Mouse (Mus musculus) frontal cortex, adult 2 months (tissue): ENCODE data around the gene Rad54l2. TPM values are rescaled to one million over a fixed set of nuclear protein-coding genes. Genes with fewer than 3 reads are reported as not detected.
A peak's percentile ranks its signal among the peaks of the same experiment; 100 is the strongest.

Source experiments
- DNase-seq, 2 experiments: peaks; one replicate each; pipeline ENCODE4 v3.0.0; 2022; ENCODE audit warnings: low spot score in 1 of 2; ENCODE audit errors: extremely low spot score in 1 of 2
- polyA plus RNA-seq: library from polyadenylated mRNA; depleted of rRNA; stranded (reverse); fragments of >200 nt; gene quantifications from 2 replicates; pipeline ENCODE4 v1.2.3, GENCODE M21; 2012

Gene Rad54l2
- polyA plus RNA-seq, 1 experiment, result 9.4 TPM

DNA sequence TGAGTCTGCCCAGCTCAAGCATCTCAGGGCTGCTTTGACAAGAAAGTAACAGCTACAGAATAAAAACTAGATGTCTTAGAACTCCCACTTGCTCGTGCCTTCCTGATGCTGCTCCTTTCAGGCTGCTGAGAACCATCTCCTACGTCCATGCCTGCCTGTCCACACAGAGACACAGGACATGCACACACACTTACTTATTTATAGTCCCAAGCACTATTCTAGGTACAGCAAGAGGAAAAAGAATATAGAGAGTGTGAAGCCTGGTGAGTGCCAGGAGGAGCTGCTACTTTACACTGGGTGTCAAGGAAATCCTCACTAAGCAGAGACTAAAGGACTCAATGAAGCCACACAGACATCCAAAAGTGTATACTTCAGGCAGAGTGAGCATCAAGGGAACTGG lies 34.7 kb downstream of the Rad54l2 start:
- peak; percentile 59 to 69 for DNase-seq

DNA sequence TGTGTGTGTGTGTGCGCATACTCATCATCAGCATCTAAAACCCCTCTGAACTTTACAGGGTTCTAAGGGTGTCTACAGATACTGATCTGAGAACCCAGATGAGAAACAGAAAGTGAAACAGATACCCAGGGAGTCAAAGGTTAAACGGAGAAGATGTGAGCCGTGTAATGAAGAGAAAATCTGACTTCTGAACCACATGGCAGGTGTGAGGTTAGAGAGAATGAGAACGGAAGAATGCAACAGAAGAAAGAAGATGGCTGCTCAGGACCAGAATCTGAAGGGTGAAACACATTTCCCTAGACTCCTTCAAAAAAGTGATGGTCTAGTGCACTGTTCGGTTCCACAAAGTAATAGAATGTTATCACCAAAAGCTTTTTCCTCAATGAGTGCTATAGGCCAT lies 36.9 kb downstream of the Rad54l2 start:
- no peak for DNase-seq

DNA sequence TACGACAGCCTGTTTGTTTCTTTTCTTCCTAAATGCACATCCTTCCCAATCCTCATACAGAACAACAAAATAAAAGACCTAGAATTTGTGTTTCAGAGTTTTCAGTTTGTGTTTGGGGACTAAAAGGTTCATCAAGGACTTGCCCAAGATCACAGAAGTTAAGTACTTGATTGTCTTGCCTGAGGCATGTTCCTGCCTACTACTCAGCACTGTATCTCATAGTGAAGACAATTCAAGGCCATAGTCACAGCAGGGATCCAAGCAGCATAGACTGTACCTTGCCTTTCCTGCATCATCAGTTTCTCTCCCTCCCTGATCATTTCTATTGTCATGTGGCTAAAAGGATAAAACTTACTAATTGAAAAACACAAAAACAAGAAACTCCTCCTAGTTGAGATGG lies 49.0 kb downstream of the Rad54l2 start:
- DNase-seq, result no peak

DNA sequence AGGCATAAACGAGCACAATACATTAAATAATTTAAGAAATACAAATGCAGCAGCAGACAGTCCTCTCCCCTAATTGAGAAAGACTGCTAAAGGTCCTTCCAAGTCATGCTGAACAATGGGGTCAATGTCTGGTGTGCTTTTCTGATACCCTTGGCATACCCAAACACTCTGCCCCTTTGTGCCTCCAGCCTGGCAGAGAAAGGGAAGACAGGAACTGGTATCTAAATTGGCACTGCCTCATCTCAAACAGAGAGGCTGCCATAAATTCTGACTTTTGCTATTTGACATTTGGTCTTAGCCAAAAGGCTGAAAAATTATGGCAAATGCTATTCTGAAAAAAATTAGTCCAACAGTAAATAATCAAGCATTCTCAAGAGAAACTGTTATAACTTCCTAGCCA lies 49.9 kb downstream of the Rad54l2 start:
- no peak for DNase-seq

DNA sequence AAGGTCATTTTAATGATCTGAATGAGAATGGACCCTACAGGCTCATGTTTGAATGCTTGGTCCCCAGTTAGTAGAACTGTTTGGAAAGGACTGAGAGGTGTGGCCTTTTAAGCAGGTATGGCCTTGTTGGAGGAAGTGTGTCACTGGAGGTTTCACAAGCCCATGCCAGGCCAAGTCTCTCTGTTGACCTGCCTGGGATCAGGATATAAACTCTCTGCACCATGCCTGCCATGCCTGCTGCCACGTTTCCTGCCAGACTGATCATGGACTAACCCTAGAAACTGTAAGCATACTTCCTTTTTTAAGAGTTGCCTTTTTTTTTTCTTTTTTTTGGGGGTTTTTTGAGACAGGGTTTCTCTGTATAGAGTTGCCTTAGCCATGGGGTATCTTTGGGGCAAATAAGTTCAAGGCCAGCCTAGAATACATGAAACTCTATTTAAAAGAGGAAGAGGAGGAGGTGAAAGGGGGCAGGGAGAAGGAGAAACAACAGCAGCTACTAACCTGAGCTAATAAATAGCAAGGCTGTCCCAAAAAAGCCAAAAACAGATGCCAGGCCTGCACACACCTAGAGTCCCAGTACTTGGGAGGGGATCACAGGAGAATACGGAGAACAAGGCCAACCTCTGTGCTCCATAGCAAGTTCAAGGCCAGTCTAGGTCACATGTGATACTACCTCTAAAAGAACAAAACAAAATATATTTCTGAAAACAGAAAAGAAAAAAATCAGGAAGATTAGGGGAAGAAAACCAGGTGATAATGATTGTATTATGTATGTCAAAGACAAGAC lies 50.6 kb downstream of the Rad54l2 start:
- DNase-seq, result no peak

DNA sequence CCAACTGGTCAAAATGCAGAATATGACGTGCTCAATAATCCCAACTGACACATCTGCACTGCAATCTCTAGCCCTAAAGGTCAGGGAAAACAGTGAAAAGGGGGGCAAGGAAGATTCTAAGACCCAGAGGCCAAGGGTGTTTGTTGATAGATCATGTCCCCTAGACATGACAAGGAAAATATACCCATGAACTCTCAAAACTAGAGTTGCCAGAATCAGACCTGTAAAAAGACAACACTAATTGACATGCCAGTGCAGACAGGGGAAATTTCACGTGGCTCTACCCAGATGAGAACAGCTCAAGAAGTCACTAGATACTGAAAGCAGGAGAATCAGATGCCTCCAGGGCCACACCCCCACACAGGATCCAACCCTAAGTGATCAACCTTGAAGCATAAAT lies 55.3 kb downstream of the Rad54l2 start:
- DNase-seq, result no peak

DNA sequence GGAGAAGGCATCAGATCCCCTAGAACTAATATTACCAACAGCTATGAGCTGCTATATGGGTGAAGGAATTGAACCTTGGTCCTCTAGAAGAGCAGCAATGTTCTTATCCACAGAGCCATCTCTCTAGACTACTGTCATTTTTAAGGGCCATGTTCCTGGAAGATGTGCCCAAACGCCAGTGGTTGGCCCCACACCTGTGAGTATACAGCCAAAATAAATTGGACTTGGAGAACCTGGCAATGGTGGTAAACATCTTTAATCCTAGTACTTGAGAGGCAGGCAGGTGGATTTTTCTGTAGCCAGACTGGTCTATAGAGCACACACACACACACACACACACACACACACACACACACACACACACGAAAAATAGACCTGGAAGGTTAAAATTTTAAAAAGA lies 59.6 kb downstream of the Rad54l2 start:
- no peak for DNase-seq

DNA sequence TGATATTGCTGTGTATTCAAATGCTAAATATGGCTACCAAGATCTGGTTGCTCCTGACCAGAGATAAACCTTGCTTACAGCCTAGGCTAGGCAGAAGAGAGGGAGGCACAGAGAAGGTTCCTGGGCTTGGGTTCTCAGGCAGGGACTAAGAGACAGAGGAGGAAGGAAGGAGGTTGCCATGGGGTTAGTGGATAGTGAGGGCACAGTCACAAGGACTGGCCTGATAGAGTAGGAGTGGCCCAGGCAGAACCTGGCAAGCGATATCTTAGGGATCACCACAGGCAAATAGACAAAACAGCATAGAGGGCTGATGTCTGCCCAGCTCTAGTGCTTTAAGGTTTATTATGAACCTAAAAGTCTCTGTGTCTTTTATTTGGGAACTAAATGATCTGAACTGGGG lies 62.1 kb downstream of the Rad54l2 start:
- DNase-seq, result no peak

DNA sequence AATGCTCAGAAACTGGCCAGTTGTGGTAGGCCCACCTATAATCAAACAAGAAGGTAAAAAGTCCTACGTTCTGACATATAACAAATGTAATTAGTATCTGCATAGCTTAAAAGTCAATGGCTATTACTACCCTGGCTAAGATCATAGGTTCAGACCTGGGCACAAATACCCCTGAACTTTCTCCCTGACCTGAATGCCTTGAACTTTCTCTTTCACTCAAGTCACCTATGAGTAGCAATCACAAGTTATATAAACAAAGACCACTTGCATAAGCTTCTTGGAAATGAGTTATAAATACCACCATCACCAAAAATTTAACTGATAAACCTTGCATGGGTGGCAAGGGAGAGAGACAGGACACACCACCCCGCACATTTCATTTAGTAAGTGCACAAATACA lies 63.6 kb downstream of the Rad54l2 start:
- no peak for DNase-seq

DNA sequence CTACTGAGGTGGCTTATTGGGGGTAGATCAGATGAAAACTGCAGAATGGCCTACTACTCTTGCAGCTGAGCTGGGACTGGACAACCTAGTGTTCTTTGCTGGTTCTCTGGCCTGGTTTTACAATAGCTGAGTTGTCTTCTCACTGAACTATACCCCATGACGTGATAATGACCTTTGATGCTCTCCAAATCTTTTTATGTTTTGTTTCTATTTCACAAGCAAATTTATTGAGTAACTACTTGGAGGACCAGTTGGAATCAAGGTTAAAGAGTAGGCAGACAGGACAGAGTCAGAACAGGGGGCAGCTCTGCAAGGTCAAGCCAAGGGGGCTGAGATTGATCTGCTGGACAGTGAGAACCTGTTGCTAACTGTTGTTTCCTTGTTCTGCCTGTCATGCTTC lies 64.1 kb downstream of the Rad54l2 start:
- no peak for DNase-seq

DNA sequence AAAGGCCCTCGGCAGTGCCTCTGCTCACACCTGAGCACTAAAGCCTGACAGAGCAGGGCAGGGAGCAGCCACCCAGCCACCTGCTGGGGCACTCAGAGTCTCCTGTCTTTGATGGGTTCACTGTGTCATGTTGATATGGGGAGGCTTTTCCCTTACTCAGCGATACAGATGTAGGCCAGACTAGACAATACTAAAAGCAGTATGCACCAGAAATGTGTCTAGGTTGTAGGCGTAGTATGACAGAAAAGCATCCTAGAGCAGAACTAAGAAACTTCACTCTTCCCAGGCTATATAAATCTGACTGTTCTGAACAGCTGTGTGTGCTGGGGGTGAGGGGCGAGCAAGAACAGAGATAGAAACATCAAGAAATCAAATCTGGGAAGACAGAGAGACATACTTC lies 72.3 kb downstream of the Rad54l2 start:
- no peak for DNase-seq

DNA sequence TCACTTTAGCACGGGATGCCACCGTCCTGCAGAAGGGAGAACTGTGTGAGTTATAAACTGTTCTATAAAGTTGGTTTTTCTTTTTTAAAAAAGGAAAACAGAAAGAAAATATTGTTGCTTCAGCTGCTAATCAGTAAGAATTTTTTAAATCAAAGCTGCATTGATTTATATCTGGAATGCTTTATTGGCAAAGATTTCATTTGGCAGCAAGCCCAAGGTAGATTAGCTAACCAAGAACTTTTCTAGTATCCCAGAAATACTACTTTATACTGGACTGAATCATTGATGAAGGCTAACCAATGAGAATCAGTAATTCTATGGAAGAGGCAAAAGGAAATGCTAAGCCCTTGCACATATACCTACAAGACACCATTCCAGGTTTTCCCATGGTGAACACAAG lies 72.8 kb downstream of the Rad54l2 start:
- DNase-seq, result no peak

DNA sequence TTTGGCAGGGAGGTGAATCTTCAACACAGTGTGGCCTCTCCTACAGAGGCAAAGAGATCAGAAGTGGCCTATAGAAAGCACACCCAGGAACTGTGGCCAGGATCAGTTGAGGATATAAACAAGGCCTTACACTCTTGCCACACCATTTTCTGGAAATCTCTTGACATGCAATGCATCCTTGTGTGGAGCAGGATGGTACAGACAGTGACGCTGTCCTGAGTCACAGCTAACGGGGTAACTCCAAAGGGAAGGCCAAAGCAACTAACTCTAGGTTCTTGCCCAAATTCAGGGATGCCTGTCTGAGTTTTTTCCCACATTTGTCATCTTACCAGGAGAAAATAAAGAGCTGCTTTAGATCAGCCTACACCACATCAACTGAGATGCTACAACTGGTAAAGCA lies 76.5 kb downstream of the Rad54l2 start:
- DNase-seq, result no peak

DNA sequence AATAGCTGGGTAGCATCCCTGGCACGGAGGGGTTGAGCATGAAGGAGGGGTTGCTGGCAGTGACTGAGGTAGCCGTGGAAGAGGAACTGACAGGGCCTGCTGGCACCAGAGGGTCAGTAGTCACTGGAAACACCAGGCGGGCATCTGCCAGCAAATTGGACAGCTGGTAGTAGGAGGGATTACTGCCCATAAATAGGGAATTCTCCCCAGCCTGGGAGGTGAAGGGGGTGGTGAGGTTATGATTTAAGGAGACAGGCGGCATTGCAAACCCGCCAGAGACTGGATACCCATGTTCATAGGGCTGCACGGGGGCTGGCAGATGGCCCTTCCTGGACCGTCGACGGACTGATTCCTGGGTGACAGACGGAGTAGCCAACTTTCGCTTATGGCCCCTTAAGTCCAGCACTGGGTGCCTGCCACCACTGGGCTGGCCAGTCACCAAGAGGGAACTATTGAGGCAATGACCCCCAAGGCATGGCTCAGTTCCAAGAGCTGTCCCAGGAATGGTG lies 96.0 kb downstream of the Rad54l2 start:
- no peak for DNase-seq

DNA sequence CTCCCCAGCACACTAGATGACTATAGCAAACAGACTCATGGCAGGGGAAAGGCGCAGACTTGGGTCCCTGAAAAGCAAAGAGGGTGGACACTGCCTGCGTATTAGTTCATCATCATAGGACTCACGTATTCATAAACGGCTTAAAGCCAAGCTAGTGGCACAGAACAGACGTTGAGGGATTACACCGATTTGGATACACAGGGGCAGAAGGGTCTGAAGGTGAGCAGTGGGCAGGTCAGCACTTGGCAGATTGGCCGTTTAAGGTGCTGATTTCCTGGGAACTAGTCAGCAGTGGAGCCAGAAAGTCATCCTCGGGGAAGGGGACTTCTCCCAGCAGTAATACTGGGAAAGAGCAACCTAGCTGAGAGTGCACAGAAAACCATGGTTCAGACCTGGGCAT lies 100.2 kb downstream of the Rad54l2 start:
- no peak for DNase-seq

DNA sequence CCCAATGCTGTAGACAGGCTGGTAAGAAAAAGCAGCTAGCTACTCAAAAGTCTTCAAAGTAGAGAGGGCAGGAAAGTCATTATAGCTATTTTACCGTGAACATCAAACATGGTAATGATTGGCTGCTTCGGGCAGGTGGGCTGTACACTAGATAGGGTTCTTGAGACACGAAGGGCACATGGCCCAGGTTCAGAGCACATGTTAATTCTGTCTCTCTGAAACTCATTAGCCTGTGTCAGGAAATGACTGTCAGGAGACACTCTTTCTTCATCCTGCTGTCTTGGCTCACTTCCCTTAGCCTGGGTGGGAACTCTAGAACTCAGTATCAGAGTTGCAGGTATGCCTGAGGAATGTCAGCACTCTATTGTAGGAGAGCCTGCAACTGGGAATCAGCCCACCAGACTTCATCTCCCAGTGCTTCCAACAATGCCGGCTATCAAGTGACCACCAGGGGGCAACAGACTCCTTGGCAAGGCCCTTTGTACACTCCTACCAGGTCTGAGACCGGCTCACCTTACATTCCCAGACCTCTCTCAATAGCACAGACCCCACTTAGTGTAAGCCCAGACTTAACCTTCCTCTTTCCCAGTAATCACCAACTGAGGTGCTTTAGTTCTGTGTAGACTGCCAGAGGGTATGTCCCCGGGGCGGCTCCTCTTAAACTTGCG lies 101.9 kb downstream of the Rad54l2 start:
- peak in 1 of 2 experiments; percentile 88 for DNase-seq

DNA sequence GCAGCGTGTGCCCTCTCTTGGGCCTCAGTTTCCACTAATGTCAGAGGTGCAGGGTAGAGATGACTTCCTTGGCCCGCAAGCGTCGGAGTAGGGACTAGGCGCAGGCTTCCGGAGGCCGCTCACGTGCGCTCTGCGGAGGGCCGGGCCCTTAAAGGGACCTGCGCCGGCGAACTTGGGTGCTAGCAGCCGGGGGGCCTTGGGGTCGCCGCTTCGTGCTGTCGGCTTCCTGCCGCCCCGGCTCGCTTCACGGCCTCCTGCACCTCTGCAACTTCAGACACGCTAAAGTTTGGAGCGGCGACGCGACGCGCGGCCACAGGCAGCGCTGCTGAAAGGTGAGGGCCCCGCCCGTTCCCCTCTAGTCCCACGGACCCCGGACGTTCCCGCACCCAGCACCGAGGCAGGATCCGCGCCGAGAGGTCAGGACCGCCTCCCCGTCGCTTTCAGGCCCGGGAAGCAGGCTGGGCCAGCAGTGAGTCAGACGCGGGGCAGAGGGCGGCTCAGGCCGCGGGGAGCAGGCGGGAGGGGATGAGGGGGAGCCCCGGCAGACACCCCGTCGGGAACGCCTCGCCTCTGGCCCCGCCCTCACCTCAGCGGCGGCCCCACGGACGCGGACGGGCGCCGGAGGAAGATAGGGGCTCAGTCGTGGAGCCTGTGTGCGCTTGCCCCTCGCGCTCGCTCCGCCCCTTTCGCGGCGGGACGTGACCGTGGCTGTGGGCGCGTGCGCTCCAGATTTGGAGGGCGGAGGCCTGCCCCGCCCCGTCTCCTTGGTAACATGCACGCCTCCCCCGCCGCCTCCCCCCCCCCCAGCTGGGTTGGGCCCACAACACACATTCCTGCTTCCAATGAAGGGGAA lies 103.5 kb downstream of the Rad54l2 start, which contains the start of gene Tex264:
Gene Tex264 (minus strand): TSS at position 679 of the 853 bp plus-strand sequence.
- DNase-seq, result peak; percentile 69 to 90

DNA sequence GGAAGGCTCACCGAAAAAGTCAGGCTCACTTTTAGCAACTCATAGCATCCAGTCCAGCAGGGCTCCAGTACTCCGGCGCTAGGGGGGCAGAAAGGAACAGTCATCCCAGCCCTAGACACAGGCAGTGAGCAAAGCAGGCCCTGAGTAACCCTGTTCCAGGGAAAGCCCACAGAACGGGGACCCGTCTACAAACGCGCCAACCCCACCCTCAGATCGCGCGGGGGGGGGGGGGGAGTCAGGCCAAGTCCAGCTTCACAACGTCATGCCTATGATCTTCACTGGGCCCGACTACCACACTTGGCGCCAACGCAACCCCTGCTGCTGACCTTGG lies 104.1 kb downstream of the Rad54l2 start:
- DNase-seq, result no peak

DNA sequence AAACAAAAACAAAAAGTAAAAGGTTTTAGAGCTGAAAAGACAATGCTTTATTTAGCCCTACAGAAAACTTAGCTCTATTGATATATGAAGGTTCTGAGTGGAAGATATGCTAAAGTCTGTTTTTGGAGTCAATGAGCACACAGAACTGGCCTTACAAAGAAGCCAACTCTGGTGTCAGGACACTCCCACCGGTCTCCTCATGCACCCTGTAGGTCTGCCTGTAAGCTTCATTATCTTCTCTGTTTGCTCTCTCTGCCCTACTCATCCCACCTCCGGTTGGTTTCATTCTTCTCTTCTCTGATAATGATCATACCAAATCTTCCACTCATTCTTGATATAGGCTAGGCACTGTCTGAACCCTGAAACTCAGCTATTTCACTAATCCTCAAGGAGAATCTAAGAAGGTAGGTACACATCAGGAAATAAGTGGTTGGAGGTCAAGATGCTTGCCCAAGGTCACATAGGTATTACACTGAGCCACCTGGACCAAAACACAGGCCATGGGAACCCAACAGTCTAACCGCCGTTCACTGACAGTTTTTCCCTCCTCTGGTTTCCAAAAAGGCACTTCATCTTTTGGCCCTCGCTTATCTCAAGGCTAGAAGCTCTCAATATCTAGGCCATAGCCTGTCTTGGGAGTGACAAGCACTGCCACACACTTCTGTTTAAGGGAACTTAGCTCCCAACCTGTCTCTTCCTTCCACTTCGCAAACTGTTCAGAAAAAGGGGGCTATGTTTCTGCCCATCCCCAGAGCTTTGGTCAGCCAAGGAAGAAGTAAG lies 104.7 kb downstream of the Rad54l2 start:
- no peak for DNase-seq

DNA sequence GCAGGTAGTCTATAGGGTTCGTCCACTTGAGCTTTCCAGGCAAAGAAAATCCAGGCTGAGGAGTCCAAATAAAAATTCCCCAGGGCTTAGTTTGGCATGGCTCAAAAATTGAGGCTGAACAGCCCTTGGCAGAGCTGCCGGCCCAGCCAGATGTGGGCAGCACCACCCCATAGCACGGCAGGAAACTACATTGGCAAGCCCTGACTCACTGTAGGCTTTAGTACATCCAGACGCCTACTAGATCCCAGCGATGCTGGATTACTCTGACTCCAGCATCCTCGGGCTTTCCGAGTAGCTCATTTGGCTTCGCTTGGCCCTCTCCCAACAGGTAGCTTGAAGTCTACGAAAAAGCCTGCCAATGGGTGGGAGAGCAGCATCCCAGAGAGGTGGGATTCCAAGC lies 108.0 kb downstream of the Rad54l2 start:
- peak in 1 of 2 experiments; percentile 71 for DNase-seq
